Mouse (Mus musculus) testis, adult 2 months (tissue): Measurements from ENCODE around the gene Senp3.

Experiments used
- CTCF ChIP-seq: fragments of 200-500 bp; IDR thresholded peaks from 2 replicates; pipeline ENCODE4 v1.5.1; 2012; ENCODE audit warnings: low read depth, mild to moderate bottlenecking, inconsistent platforms, low read length, moderate library complexity; ENCODE audit not compliant: control insufficient read depth, insufficient read depth, insufficient replicate concordance
- POLR2A ChIP-seq: fragments of 200-500 bp; IDR thresholded peaks from 2 replicates; pipeline ENCODE4 v1.6.1; 2012; ENCODE audit warnings: low read depth, mild to moderate bottlenecking, inconsistent platforms, low read length, moderate library complexity; ENCODE audit not compliant: control insufficient read depth

DNA sequence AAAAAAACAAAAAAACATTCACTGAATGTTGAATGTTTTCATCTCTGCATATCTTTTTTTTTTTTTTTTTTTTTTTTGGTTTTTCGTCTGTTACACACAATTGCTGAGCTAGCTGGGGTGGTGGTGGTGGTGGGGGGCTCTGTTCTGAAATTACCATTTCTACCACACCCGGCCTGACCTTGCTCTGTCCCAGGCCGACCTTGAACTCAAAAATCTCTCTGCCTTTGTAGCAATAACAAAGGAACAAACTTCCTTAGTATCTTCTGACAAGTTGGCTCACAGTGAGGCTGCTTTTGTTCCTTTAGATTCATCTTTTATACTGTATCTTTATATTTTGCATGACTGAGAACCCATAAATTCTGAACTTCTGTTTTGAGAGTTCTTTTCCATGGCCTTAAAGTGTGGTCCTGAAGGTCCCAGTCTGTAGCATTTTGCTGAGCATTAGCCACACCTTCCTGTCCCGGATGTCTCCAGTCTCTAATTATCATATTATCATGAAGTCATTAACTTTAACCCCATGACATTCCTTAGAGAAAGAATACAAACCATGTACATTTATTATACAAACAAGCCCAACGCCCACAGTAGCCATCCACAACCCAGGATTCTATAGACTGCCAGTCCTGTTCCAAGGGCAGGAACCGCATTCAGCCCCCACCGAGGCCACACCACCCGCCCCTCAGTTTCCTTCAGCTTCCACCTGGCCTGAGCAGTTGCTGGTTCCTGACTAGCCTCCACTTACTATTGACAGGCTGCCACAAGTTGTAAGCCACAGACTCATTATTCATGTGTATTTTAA is 22.1 kb upstream of the Senp3 start:
- TF ChIP-seq CTCF (no peak), POLR2A (no peak)
